ENCODE assay signal across 10 mouse cellular contexts in genomic region chr10:69923801-69924200, GRCm38 (mm10).
DNase-seq lines count a peak whose midpoint lies in the region; ATAC-seq and TF ChIP-seq lines count a peak whose summit lies in the region.
"Had no signal": no experiment of that assay in that cellular context is flagged by ENCODE, and none has a peak within 500 bp of the region (broad histone marks: within the 10 kb centered on the region; RNA-seq: fewer than 3 reads in every experiment).

No protein-coding gene starts in this region.

- WGBS in heart, adult 2 months: 28% methylated on average over 8 of the region's 8 CpGs
- WGBS in cerebellum, adult 2 months: 16% methylated on average over 8 of the region's 8 CpGs

- no peak for TF ChIP-seq RAD21 in CH12.LX (IDR thresholded peaks at IDR 0.05; ENCODE audit: low read depth, low read length)

- no peaks in the 10 kb centered on the region for H3K79me2 ChIP-seq in heart, adult 2 months (replicated peaks; ENCODE audit: control insufficient read depth, insufficient read depth, low read length)
- H3K79me2 ChIP-seq in CH12.LX (replicated peaks; ENCODE audit: control insufficient read depth, extremely low read depth, insufficient read depth, poor library complexity, severe bottlenecking): no peaks in the 10 kb centered on the region

- no peak for TF ChIP-seq POLR2A in heart, adult 2 months (IDR thresholded peaks at IDR 0.05; ENCODE audit: insufficient read depth, low read depth, low read length)
- TF ChIP-seq POLR2A in CH12.LX (IDR thresholded peaks at IDR 0.05; ENCODE audit: low read depth, low read length): no peak
- TF ChIP-seq POLR2A in cerebellum, adult 2 months (IDR thresholded peaks at IDR 0.05; ENCODE audit: borderline replicate concordance, insufficient read depth, low read length): no peak

- peak overlapping the region; percentile 84 for H3K27ac ChIP-seq in heart, adult 2 months
- no peak overlapping the region for H3K27ac ChIP-seq in CH12.LX (ENCODE audit: insufficient read depth, low read depth)
- H3K27ac ChIP-seq in cerebellum, adult 2 months (ENCODE audit: insufficient read depth, low read length): no peak overlapping the region
- H3K27ac ChIP-seq: embryonic facial prominence, embryonic 13.5 days had no signal

- in situ Hi-C loops in CH12.LX (cut with MboI; ENCODE audit: low pct_ligation_motif_present, low pct_unique_long_range_greater_than_20kb, low sequenced_read_pairs): no loop called here

- H3K4me3 ChIP-seq in heart, adult 2 months: no peak overlapping the region
- H3K4me3 ChIP-seq in CH12.LX (replicated peaks in 1 of 3; ENCODE audit: low read depth in 2 of 3, low read length in 2 of 3, poor library complexity in 1 of 3): no peak overlapping the region
- no peak overlapping the region for H3K4me3 ChIP-seq in cerebellum, adult 2 months (replicated peaks; ENCODE audit: insufficient read depth, low read depth, low read length)
- H3K4me3 ChIP-seq: embryonic facial prominence, embryonic 13.5 days had no signal

- H3K4me2 ChIP-seq in CH12.LX (ENCODE audit: insufficient read depth, low read depth, poor library complexity, severe bottlenecking): no peak overlapping the region

- H3K9me3 ChIP-seq in CH12.LX (replicated peaks; ENCODE audit: low read length): no peaks in the 10 kb centered on the region
- H3K9me3 ChIP-seq: embryonic facial prominence, embryonic 13.5 days had no signal

- no peak for ATAC-seq in megakaryocyte-erythroid progenitor cell, adult 5-6 weeks (replicated peaks; ENCODE audit: low FRiP score, low TSS enrichment, poor library complexity, severe bottlenecking)

- TF ChIP-seq EP300 in heart, adult 2 months (IDR thresholded peaks at IDR 0.05; ENCODE audit: insufficient read depth, low read depth, low read length): no peak
- peak; percentile 31; the same call in 1 of the 2 replicates for TF ChIP-seq EP300 in CH12.LX (IDR thresholded peaks at IDR 0.05; ENCODE audit: low read length)

- no peaks in the 10 kb centered on the region for H3K27me3 ChIP-seq in heart, adult 2 months (ENCODE audit: control insufficient read depth, insufficient read depth, low read length)
- no peaks in the 10 kb centered on the region for H3K27me3 ChIP-seq in CH12.LX (replicated peaks)
- H3K27me3 ChIP-seq in cerebellum, adult 2 months (ENCODE audit: control insufficient read depth, insufficient read depth, low read length): no peaks in the 10 kb centered on the region

- intact Hi-C loops in heart, adult 2 months (cut with DNase I): no loop called here
- intact Hi-C loops in heart, postnatal 14 days (cut with DNase I): loop anchor here (5.0 kb wide), 1 partner anchor 38 kb away; no protein-coding TSS in a partner anchor

- peaks cover 3% of the 10 kb centered on the region for H3K4me1 ChIP-seq in heart, adult 2 months (ENCODE audit: control insufficient read depth, insufficient read depth, low read length)
- H3K4me1 ChIP-seq in CH12.LX (ENCODE audit: control insufficient read depth in 1 of 2, insufficient read depth in 2 of 2): peaks cover 10 to 14% of the 10 kb centered on the region in 2 experiments; a peak in 3 of 4 replicates
- peaks cover 42% of the 10 kb centered on the region for H3K4me1 ChIP-seq in cerebellum, adult 2 months (ENCODE audit: control insufficient read depth, insufficient read depth, low read length)

- no peak for TF ChIP-seq CTCF in heart, adult 2 months (IDR thresholded peaks at IDR 0.05)
- no peak for TF ChIP-seq CTCF in CH12.LX (conservative IDR thresholded peaks at IDR 0.05 in 1 of 2, IDR thresholded peaks at IDR 0.05 in 1 of 2; ENCODE audit: low read depth in 2 of 2, low read length in 2 of 2)
- TF ChIP-seq CTCF in cerebellum, adult 2 months (IDR thresholded peaks at IDR 0.05; ENCODE audit: borderline replicate concordance, insufficient read depth, low read depth, low read length): no peak

- H3K9ac ChIP-seq in heart, adult 2 months (ENCODE audit: low read depth, low read length): no peak overlapping the region
- H3K9ac ChIP-seq in CH12.LX (ENCODE audit: insufficient read depth, low read depth): no peak overlapping the region
- H3K9ac ChIP-seq: embryonic facial prominence, embryonic 13.5 days had no signal

- DNase-seq in heart, adult 2 months: no peak
- DNase-seq in heart, postnatal 14 days: no peak
- DNase-seq in CH12.LX (ENCODE audit: extremely low read depth): peak; percentile 19
- peak; percentile 75 for DNase-seq in kidney, adult 18-20 months
- DNase-seq in liver: peak; percentile 43
- DNase-seq in cerebellum, adult 2 months: no peak
- DNase-seq in cerebellum, postnatal 10 days: no peak
- DNase-seq: thymus, adult 18-20 months had no signal

- no peaks in the 10 kb centered on the region for H3K36me3 ChIP-seq in heart, adult 2 months (ENCODE audit: control insufficient read depth, insufficient read depth, low read length)
- peaks cover 0 to 17% of the 10 kb centered on the region in 2 experiments for H3K36me3 ChIP-seq in CH12.LX (replicated peaks in 1 of 2; ENCODE audit: control insufficient read depth in 1 of 2, insufficient read depth in 1 of 2, low read length in 1 of 2)
- H3K36me3 ChIP-seq: embryonic facial prominence, embryonic 13.5 days had no signal

- dilution Hi-C loops in CH12.LX (cut with MboI; ENCODE audit: extremely low pct_ligation_motif_present, extremely low pct_unique_long_range_greater_than_20kb, low sequenced_read_pairs): no loop called here

TF ChIP-seq in CH12.LX, 34 proteins besides CTCF, POLR2A, EP300 and RAD21:
- TF ChIP-seq GABPA (IDR thresholded peaks at IDR 0.05; ENCODE audit: insufficient replicate concordance, low read depth, low read length): no peak
- no peak for TF ChIP-seq TCF12 (IDR thresholded peaks at IDR 0.05; ENCODE audit: low read depth, low read length)
- no peak for TF ChIP-seq MAFK (IDR thresholded peaks at IDR 0.05; ENCODE audit: insufficient replicate concordance, low read length)
- peak; percentile 67; the same call in 1 of the 2 replicates for TF ChIP-seq CHD2 (IDR thresholded peaks at IDR 0.05; ENCODE audit: low read length)
- no peak for TF ChIP-seq NRF1 (IDR thresholded peaks at IDR 0.05; ENCODE audit: low read depth, low read length)
- no peak for TF ChIP-seq POLR2AphosphoS2 (IDR thresholded peaks at IDR 0.05; ENCODE audit: low read depth, low read length)
- TF ChIP-seq SIN3A (IDR thresholded peaks at IDR 0.05; ENCODE audit: low read length): no peak
- no peak for TF ChIP-seq ZKSCAN1 (IDR thresholded peaks at IDR 0.05; ENCODE audit: borderline replicate concordance, low read depth, low read length)
- TF ChIP-seq PAX5 (IDR thresholded peaks at IDR 0.05; ENCODE audit: low read length): no peak
- TF ChIP-seq MYC (IDR thresholded peaks at IDR 0.05; ENCODE audit: low read depth, low read length): no peak
- TF ChIP-seq KAT2A (IDR thresholded peaks at IDR 0.05; ENCODE audit: insufficient replicate concordance, low read length): no peak
- TF ChIP-seq RCOR1 (conservative IDR thresholded peaks at IDR 0.05; ENCODE audit: low read depth, low read length): no peak
- no peak for TF ChIP-seq MXI1 (IDR thresholded peaks at IDR 0.05; ENCODE audit: low read depth, low read length)
- TF ChIP-seq ZNF384 (IDR thresholded peaks at IDR 0.05; ENCODE audit: low read depth, low read length): no peak
- TF ChIP-seq ETS1 (conservative IDR thresholded peaks at IDR 0.05; ENCODE audit: low read depth, low read length): peak; percentile 50; the same call in 1 of the 2 replicates
- no peak for TF ChIP-seq E2F4 (IDR thresholded peaks at IDR 0.05; ENCODE audit: insufficient replicate concordance, low read depth, low read length)
- peak; percentile 38; the same call in 1 of the 2 replicates for TF ChIP-seq IRF4 (IDR thresholded peaks at IDR 0.05; ENCODE audit: low read depth, low read length)
- 0 out of 2 replicates have a peak, but pooled peaks have one; percentile 22 for TF ChIP-seq JUND (conservative IDR thresholded peaks at IDR 0.05; ENCODE audit: low read depth, low read length)
- TF ChIP-seq ZC3H11A (IDR thresholded peaks at IDR 0.05; ENCODE audit: low read depth, low read length): no peak
- TF ChIP-seq BHLHE40 (IDR thresholded peaks at IDR 0.05; ENCODE audit: low read depth, low read length): peak; percentile 93
- peak; percentile 9; the same call in 1 of the 2 replicates for TF ChIP-seq USF1 (IDR thresholded peaks at IDR 0.05; ENCODE audit: low read depth, low read length)

Comparison
In these comparisons a context has a peak if more than half of its experiments do, and no peak if none do; other contexts are left out.
1. DNase-seq: peak in CH12.LX (single experiment), kidney, adult 18-20 months (single experiment) and liver (single experiment); none in heart, adult 2 months (0 of 2), heart, postnatal 14 days (0 of 2), cerebellum, adult 2 months (0 of 2) and cerebellum, postnatal 10 days (0 of 2).